In genomic region chr10:63240868-63241271, GRCm38 (mm10) we compare ENCODE assay signal across 9 mouse cellular contexts. TPM values are rescaled to one million over a fixed set of nuclear protein-coding genes. Genes with fewer than 3 reads are reported as not detected.
"Had no signal": no experiment of that assay in that cellular context is flagged by ENCODE, and none has a peak within 500 bp of the region (broad histone marks: within the 10 kb centered on the region; RNA-seq: fewer than 3 reads in every experiment).

No protein-coding gene starts in this region.

- DNase-seq: kidney, adult 2 months; kidney, postnatal 25 days; layer of hippocampus, postnatal 36 days; lung, embryonic 14.5 days; lung, postnatal 14 days; right cerebral cortex, postnatal 4 days; thymus, adult 2 months; thymus, postnatal 25 days had no signal

RNA-seq across cellular contexts. Expression of gene Mypn, which starts 37.1 kb away (rescaled TPM):
- total RNA-seq: megakaryocyte-erythroid progenitor cell, adult 5-6 weeks had no signal
